Mouse (Mus musculus): ENCODE measurements at regions not wholly inside any gene's neighbourhood (a gene's known extent, or its start where the extent isn't known, plus 50 kb on each side); places are given as distances from the start of the nearest gene placed in this dataset.

- no peak for TF ChIP-seq CTCF (IDR thresholded peaks at IDR 0.05; ENCODE audit: low read depth, low read length)
- no peak for TF ChIP-seq POLR2A (IDR thresholded peaks at IDR 0.05; ENCODE audit: borderline replicate concordance, low read depth, low read length)
Measured at GRCm38 (mm10) chr10:62034291-62034690, 55.4 kb upstream of the Col13a1 start.

Measured in bone marrow macrophage, adult 2 months (primary cell).